Mouse (Mus musculus) kidney, adult 2 months (tissue): ENCODE measurements around the gene Pdlim4.
"Not testable (repeated sequence)": the region's sequence is repeated elsewhere in the genome, so short reads cannot be mapped to it uniquely, and the experiment has no call there.

Experiments
- CTCF ChIP-seq: fragments of 200-500 bp; conservative IDR thresholded peaks from 2 replicates; pipeline ENCODE4 v1.5.1; 2011; ENCODE audit warnings: low read depth, mild to moderate bottlenecking, control low read depth, low read length, moderate library complexity, mixed read lengths; ENCODE audit not compliant: insufficient read depth, insufficient read length
- POLR2A ChIP-seq: fragments of 200-500 bp; IDR thresholded peaks from one replicate; pipeline ENCODE4 v1.6.1; 2011; ENCODE audit warnings: low read depth, low read length, control low read depth

DNA sequence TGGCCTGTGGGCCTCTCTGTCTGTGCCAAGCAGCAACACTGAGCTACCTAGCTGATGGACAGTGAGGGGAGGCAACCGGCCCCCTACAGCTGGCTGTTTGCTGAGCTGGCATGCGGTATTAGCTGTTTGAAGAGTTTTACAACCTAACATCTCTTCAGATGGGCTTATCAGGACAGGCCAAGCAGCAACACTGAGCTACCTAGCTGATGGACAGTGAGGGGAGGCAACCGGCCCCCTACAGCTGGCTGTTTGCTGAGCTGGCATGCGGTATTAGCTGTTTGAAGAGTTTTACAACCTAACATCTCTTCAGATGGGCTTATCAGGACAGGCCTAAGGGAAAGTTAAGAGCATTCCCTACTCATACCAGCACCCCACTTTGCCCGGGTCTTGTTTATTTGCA lies 62.5 kb downstream of the Pdlim4 start:
- TF ChIP-seq CTCF, POLR2A: not testable (repeated sequence)
